Mouse (Mus musculus): Measurements from ENCODE around the gene Tigd4.

DNA sequence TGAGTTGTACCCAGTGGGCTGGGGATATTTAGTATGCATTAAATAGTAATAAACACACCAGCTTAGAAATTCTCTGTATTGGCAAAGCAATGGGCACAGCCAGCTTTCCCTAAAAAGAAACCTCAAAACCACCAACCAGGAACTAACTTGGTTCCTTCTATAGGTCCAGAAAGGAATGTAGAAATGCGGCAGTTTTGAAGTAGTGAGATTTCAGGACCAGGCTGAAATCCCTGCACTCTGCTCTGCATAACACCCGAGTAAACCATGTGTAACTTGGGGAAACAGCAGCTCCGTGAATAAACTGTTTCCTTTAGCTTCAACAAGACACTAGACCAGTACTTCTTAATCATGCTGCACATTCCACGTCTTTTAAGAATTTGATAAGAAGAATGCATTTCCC lies 12.7 kb upstream of the Tigd4 start:
- TF ChIP-seq CTCF (IDR thresholded peaks at IDR 0.05; ENCODE audit: control insufficient read depth, insufficient read depth, insufficient read length) = no peak
- TF ChIP-seq MAX (IDR thresholded peaks at IDR 0.05) = no peak
- no peak for TF ChIP-seq MYOD1 (IDR thresholded peaks at IDR 0.05; ENCODE audit: control insufficient read depth, insufficient read length, low read depth)
- no peak for TF ChIP-seq MYOG (IDR thresholded peaks at IDR 0.05; ENCODE audit: control insufficient read depth, extremely low read depth, insufficient read length)
- TF ChIP-seq CEBPB (IDR thresholded peaks at IDR 0.05; ENCODE audit: low read depth) = no peak
- TF ChIP-seq USF1 (IDR thresholded peaks at IDR 0.05; ENCODE audit: low read depth) = no peak

All from C2C12 (cell line).